Mouse (Mus musculus) MEL (cell line): ENCODE data around the gene Mcrip1. TPM values are rescaled to one million over a fixed set of nuclear protein-coding genes. Genes with fewer than 3 reads are reported as not detected.
A peak's percentile ranks its signal among the peaks of the same experiment; 100 is the strongest.

Experiments used
- DNase-seq: peaks from one replicate; pipeline ENCODE4 v3.0.0; 2011; ENCODE audit warnings: low read depth, low spot score
- H3K27ac ChIP-seq: 2 replicates; pipeline ENCODE4 v1.5.1; 2012; ENCODE audit warnings: low read depth, mild to moderate bottlenecking, control low read depth, low read length, moderate library complexity; ENCODE audit not compliant: control insufficient read depth
- H3K27me3 ChIP-seq, 2 experiments: fragments of 150-350 bp in 1 of 2; sonication (generic) in 1 of 2; 2 replicates each; pipeline ENCODE4 v1.6.1; 2012; ENCODE audit warnings: low read length in 2 of 2, mild to moderate bottlenecking in 2 of 2, improper control_type of control experiment in 1 of 2, moderate library complexity in 1 of 2; ENCODE audit not compliant: insufficient read depth in 2 of 2, control insufficient read depth in 1 of 2
- H3K36me3 ChIP-seq, 2 experiments: 2 replicates each; pipeline ENCODE4 v1.6.1; 2012 to 2014; ENCODE audit warnings: low read length in 2 of 2, improper control_type of control experiment in 1 of 2, inconsistent platforms in 1 of 2, mild to moderate bottlenecking in 1 of 2; ENCODE audit not compliant: insufficient read depth in 2 of 2, control insufficient read depth in 1 of 2
- H3K4me1 ChIP-seq, 2 experiments: fragments of 150-350 bp in 1 of 2; sonication (generic) in 1 of 2; 2 replicates each; pipeline ENCODE4 v1.6.1; 2012; ENCODE audit warnings: low read length in 2 of 2, improper control_type of control experiment in 1 of 2, mild to moderate bottlenecking in 1 of 2; ENCODE audit not compliant: insufficient read depth in 2 of 2, control insufficient read depth in 1 of 2
- H3K4me3 ChIP-seq, 2 experiments: fragments of 150-350 bp in 1 of 2; sonication (generic) in 1 of 2; 2 replicates each; pipeline ENCODE4 v1.5.1; 2012; ENCODE audit warnings: low read depth in 2 of 2, low read length in 2 of 2, mild to moderate bottlenecking in 2 of 2, moderate library complexity in 2 of 2, control low read depth in 1 of 2, improper control_type of control experiment in 1 of 2; ENCODE audit not compliant: control insufficient read depth in 1 of 2, insufficient read depth in 1 of 2
- H3K79me2 ChIP-seq: 2 replicates; pipeline ENCODE4 v1.6.1; 2012; ENCODE audit warnings: mild to moderate bottlenecking, low read length, moderate library complexity; ENCODE audit not compliant: control insufficient read depth, poor library complexity, insufficient read depth
- H3K9ac ChIP-seq: 2 replicates; pipeline ENCODE4 v1.6.1; 2012; ENCODE audit warnings: low read depth, mild to moderate bottlenecking, control low read depth, low read length, moderate library complexity; ENCODE audit not compliant: control insufficient read depth, poor library complexity, severe bottlenecking
- H3K9me3 ChIP-seq: fragments of 150-350 bp; sonication (generic); replicated peaks from 2 replicates; pipeline ENCODE4 v1.6.1; 2012; ENCODE audit warnings: mild to moderate bottlenecking, low read length, improper control_type of control experiment, moderate library complexity; ENCODE audit not compliant: insufficient read depth
- CHD1 ChIP-seq: IDR thresholded peaks from 2 replicates; pipeline ENCODE4 v1.6.1; 2012; ENCODE audit warnings: low read depth, mild to moderate bottlenecking, inconsistent platforms, low read length, improper control_type of control experiment
- CTCF ChIP-seq, 3 experiments: IDR thresholded peaks in 2 of 3; conservative IDR thresholded peaks in 1 of 3; 2 replicates each; pipeline ENCODE4 v1.5.1; 2011 to 2012; ENCODE audit warnings: low read length in 3 of 3, low read depth in 2 of 3, mild to moderate bottlenecking in 2 of 3, improper control_type of control experiment in 1 of 3, inconsistent platforms in 1 of 3, mixed read lengths in 1 of 3, moderate library complexity in 1 of 3; ENCODE audit not compliant: control insufficient read depth in 1 of 3, insufficient read depth in 1 of 3, poor library complexity in 1 of 3, severe bottlenecking in 1 of 3
- E2F4 ChIP-seq: IDR thresholded peaks from 2 replicates; pipeline ENCODE4 v1.6.1; 2011; ENCODE audit warnings: low read depth, low read length, improper control_type of control experiment, borderline replicate concordance
- ELF1 ChIP-seq: IDR thresholded peaks from 2 replicates; pipeline ENCODE4 v1.6.1; 2014; ENCODE audit warnings: low read depth, mild to moderate bottlenecking, inconsistent platforms, low read length, improper control_type of control experiment, moderate library complexity
- ETS1 ChIP-seq: IDR thresholded peaks from 2 replicates; pipeline ENCODE4 v1.6.1; 2012; ENCODE audit warnings: low read depth, mild to moderate bottlenecking, inconsistent platforms, low read length, improper control_type of control experiment, moderate library complexity
- GABPA ChIP-seq: IDR thresholded peaks from 2 replicates; pipeline ENCODE4 v1.6.1; 2012; ENCODE audit warnings: low read depth, mild to moderate bottlenecking, inconsistent platforms, low read length, improper control_type of control experiment, moderate library complexity
- GATA1 ChIP-seq: IDR thresholded peaks from 2 replicates; pipeline ENCODE4 v1.6.1; 2011; ENCODE audit warnings: low read depth, low read length, improper control_type of control experiment
- HCFC1 ChIP-seq: IDR thresholded peaks from 2 replicates; pipeline ENCODE4 v1.6.1; 2012; ENCODE audit warnings: low read depth, mild to moderate bottlenecking, inconsistent platforms, low read length, improper control_type of control experiment, moderate library complexity
- KAT2A ChIP-seq: conservative IDR thresholded peaks from 2 replicates; pipeline ENCODE4 v1.6.1; 2012; ENCODE audit warnings: low read depth, low read length, improper control_type of control experiment, inconsistent platforms
- MAFK ChIP-seq: IDR thresholded peaks from 2 replicates; pipeline ENCODE4 v1.6.1; 2011; ENCODE audit warnings: low read depth, mild to moderate bottlenecking, low read length, improper control_type of control experiment, borderline replicate concordance
- MAZ ChIP-seq: IDR thresholded peaks from 2 replicates; pipeline ENCODE4 v1.6.1; 2012; ENCODE audit warnings: low read depth, mild to moderate bottlenecking, inconsistent platforms, low read length, improper control_type of control experiment
- MEF2A ChIP-seq: IDR thresholded peaks from 2 replicates; pipeline ENCODE4 v1.6.1; 2014; ENCODE audit warnings: low read depth, mild to moderate bottlenecking, inconsistent platforms, low read length, improper control_type of control experiment; ENCODE audit not compliant: poor library complexity, insufficient replicate concordance, severe bottlenecking; ENCODE audit errors: extremely low read depth
- MXI1 ChIP-seq: IDR thresholded peaks from 2 replicates; pipeline ENCODE4 v1.6.1; 2011; ENCODE audit warnings: mild to moderate bottlenecking, low read depth, low read length, improper control_type of control experiment
- MYB ChIP-seq: IDR thresholded peaks from 2 replicates; pipeline ENCODE4 v1.6.1; 2011; ENCODE audit warnings: mild to moderate bottlenecking, low read depth, low read length, improper control_type of control experiment
- MYC ChIP-seq: IDR thresholded peaks from 2 replicates; pipeline ENCODE4 v1.6.1; 2011; ENCODE audit warnings: low read depth, mild to moderate bottlenecking, low read length, improper control_type of control experiment, moderate library complexity
- NELFE ChIP-seq: IDR thresholded peaks from 2 replicates; pipeline ENCODE4 v1.6.1; 2011; ENCODE audit warnings: low read depth, low read length, improper control_type of control experiment
- POLR2A ChIP-seq, 2 experiments: IDR thresholded peaks; 2 replicates each; pipeline ENCODE4 v1.6.1; 2011 to 2012; ENCODE audit warnings: low read length in 2 of 2, mild to moderate bottlenecking in 2 of 2, control low read depth in 1 of 2, improper control_type of control experiment in 1 of 2, low read depth in 1 of 2, moderate library complexity in 1 of 2; ENCODE audit not compliant: control insufficient read depth in 1 of 2, insufficient read depth in 1 of 2, poor library complexity in 1 of 2
- POLR2AphosphoS2 ChIP-seq: IDR thresholded peaks from 2 replicates; pipeline ENCODE4 v1.6.1; 2011; ENCODE audit warnings: low read length, improper control_type of control experiment
- RAD21 ChIP-seq: IDR thresholded peaks from 2 replicates; pipeline ENCODE4 v1.6.1; 2011; ENCODE audit warnings: mild to moderate bottlenecking, low read depth, low read length, improper control_type of control experiment
- TAL1 ChIP-seq: IDR thresholded peaks from 2 replicates; pipeline ENCODE4 v1.6.1; 2012; ENCODE audit warnings: mild to moderate bottlenecking, inconsistent platforms, low read length, moderate library complexity, mixed read lengths
- TCF12 ChIP-seq: IDR thresholded peaks from 2 replicates; pipeline ENCODE4 v1.6.1; 2014; ENCODE audit warnings: low read depth, mild to moderate bottlenecking, inconsistent platforms, low read length, improper control_type of control experiment, moderate library complexity
- USF1 ChIP-seq: IDR thresholded peaks from 2 replicates; pipeline ENCODE4 v1.6.1; 2014; ENCODE audit warnings: low read depth, mild to moderate bottlenecking, inconsistent platforms, low read length, improper control_type of control experiment, moderate library complexity
- USF2 ChIP-seq, 2 experiments: IDR thresholded peaks; 2 replicates each; pipeline ENCODE4 v1.6.1; 2011 to 2012; ENCODE audit warnings: improper control_type of control experiment in 2 of 2, low read length in 2 of 2, borderline replicate concordance in 1 of 2, inconsistent platforms in 1 of 2, low read depth in 1 of 2, mild to moderate bottlenecking in 1 of 2; ENCODE audit not compliant: insufficient read depth in 1 of 2
- ZC3H11A ChIP-seq: IDR thresholded peaks from 2 replicates; pipeline ENCODE4 v1.6.1; 2012; ENCODE audit warnings: low read depth, mild to moderate bottlenecking, inconsistent platforms, low read length, improper control_type of control experiment
- ZKSCAN1 ChIP-seq: IDR thresholded peaks from 2 replicates; pipeline ENCODE4 v1.6.1; 2012; ENCODE audit warnings: low read depth, mild to moderate bottlenecking, inconsistent platforms, low read length, improper control_type of control experiment, moderate library complexity
- ZNF384 ChIP-seq: IDR thresholded peaks from 2 replicates; pipeline ENCODE4 v1.6.1; 2012; ENCODE audit warnings: low read depth, mild to moderate bottlenecking, inconsistent platforms, low read length, improper control_type of control experiment
- polyA plus RNA-seq, 2 experiments: library from polyadenylated mRNA; stranded (reverse) in 1 of 2; unstranded in 1 of 2; fragments of >175 nt in 1 of 2; fragments of >200 nt in 1 of 2; gene quantifications; 2 replicates each; pipeline versions ENCODE4 v1.2.1 to v1.2.4; 2012; ENCODE audit warnings: low replicate concordance in 2 of 2, low read depth in 1 of 2; ENCODE audit not compliant: insufficient read length in 2 of 2, insufficient read depth in 1 of 2, missing spikeins in 1 of 2
- total RNA-seq: library from RNA; depleted of rRNA; stranded (reverse); fragments of 300-350 nt; gene quantifications from 2 replicates; pipeline ENCODE4 v1.2.3, GENCODE M21; 2012

Mcrip1 gene
- total and polyA plus RNA-seq, 3 experiments, result 36.6 to 83.5 TPM; not detected in 1

- TF ChIP-seq KAT2A (peak; percentile 37; the same call in 1 of the 2 replicates), ETS1 (0 out of 2 replicates have a peak, but pooled peaks have one; percentile 36), CHD1 (no peak), CTCF (IDR thresholded peaks at IDR 0.05 in 2 of 3, conservative IDR thresholded peaks at IDR 0.05 in 1 of 3; ENCODE audit: control insufficient read depth in 1 of 3, insufficient read depth in 1 of 3, low read depth in 2 of 3, low read length in 3 of 3, poor library complexity in 1 of 3, severe bottlenecking in 1 of 3) (no peak; a peak in 1 of 6 replicates), MAFK (no peak), MEF2A (peak; percentile 17; the same call in 1 of the 2 replicates), POLR2A (IDR thresholded peaks at IDR 0.05; ENCODE audit: control insufficient read depth in 1 of 2, insufficient read depth in 1 of 2, low read depth in 1 of 2, low read length in 2 of 2, poor library complexity in 1 of 2) (peak; percentile 90 to 99), GABPA (no peak)
These were observed 23.4 kb upstream of the Mcrip1 start, which contains the start of gene P4hb (continued) for GRCm38 (mm10) chr11:120572752-120573584.

DNA sequence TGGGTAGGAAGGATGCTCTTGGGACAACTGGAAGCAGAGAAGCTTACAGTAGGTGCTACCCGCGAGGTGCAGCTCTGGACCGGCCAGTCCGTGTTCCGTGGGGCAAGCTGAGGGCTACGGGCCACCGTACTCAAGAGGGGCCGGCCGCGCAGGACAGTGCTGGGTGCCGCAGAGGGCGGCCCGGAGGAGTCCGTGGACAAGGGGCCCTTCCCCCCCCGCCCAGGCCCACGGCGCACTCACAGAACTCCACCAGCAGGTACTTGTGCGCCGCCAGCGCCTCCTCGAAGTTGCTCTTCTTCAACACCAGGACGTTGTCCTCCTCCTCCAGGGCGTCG is 22.9 kb upstream of the Mcrip1 start:
- H3K9me3 ChIP-seq, result no peaks in the 10 kb centered on the region
- peaks cover 15 to 28% of the 10 kb centered on the region in 2 experiments for H3K36me3 ChIP-seq
- no peaks in the 10 kb centered on the region for H3K27me3 ChIP-seq
- H3K4me3 ChIP-seq, result peak overlapping the region; percentile 85 to 94
- peaks cover 5 to 16% of the 10 kb centered on the region in 2 experiments for H3K4me1 ChIP-seq
- peak overlapping the region; percentile 70 for H3K27ac ChIP-seq
- H3K79me2 ChIP-seq, result peaks cover 44% of the 10 kb centered on the region
- DNase-seq, result no peak
- TF ChIP-seq RAD21, result no peak
- no peak for TF ChIP-seq TCF12
- TF ChIP-seq GATA1, result no peak
- peak overlapping the region; percentile 81 for H3K9ac ChIP-seq

DNA sequence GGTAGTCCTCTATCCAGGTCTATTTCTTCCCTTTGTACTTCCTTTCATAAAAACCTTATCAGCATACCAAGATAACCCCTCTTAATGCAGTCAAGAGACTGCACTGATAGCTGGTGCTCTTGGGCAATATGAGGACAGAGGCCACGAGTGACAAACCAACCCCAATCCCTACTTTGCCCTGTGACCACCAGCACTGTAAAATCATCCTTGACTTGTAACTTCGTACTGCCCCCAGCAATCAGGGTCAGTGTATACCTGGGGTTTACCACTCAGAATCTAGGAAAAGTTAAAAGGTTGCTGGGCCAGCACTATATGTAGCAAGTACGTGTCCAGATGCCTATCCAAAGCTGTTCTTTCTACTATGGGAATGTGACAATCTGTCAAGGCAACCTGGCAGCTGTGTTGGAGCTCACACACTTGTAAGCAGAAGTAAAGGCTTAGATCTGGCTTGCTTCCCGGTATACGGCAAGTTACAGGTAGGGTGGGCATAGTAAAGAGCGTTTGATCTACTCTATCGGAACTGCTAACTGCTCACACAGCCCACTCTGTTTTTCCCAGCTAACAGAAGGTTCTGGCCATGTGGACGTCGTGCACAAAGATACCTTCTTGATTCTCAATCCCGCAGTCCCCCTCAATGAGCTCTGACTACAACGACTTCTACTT is 22.4 kb upstream of the Mcrip1 start:
- Histone ChIP-seq H3K27ac (peak overlapping the region; percentile 70), H3K4me1 (peaks cover 5 to 16% of the 10 kb centered on the region in 2 experiments), H3K27me3 (no peaks in the 10 kb centered on the region), H3K9me3 (no peaks in the 10 kb centered on the region), H3K4me3 (peak overlapping the region; percentile 85 to 94), H3K9ac (peak overlapping the region; percentile 81), H3K79me2 (peaks cover 44% of the 10 kb centered on the region), H3K36me3 (peaks cover 16 to 28% of the 10 kb centered on the region in 2 experiments)
- peak; percentile 77 for DNase-seq
- no peak for TF ChIP-seq POLR2A (IDR thresholded peaks at IDR 0.05; ENCODE audit: control insufficient read depth in 1 of 2, insufficient read depth in 1 of 2, low read depth in 1 of 2, low read length in 2 of 2, poor library complexity in 1 of 2)
- TF ChIP-seq USF1, result no peak
- 0 out of 2 replicates have a peak, but pooled peaks have one; percentile 84 for TF ChIP-seq CHD1
- no peak for TF ChIP-seq TCF12
- no peak for TF ChIP-seq MYB
- TF ChIP-seq MAZ, result no peak
- no peak for TF ChIP-seq NELFE
- TF ChIP-seq RAD21, result no peak
- TF ChIP-seq MYC, result peak; percentile 45; the same call in 1 of the 2 replicates
- no peak for TF ChIP-seq ZC3H11A
- no peak for TF ChIP-seq ZKSCAN1
- TF ChIP-seq ELF1, result no peak
- no peak; the same call in 1 of the 2 replicates for TF ChIP-seq MXI1
- no peak for TF ChIP-seq E2F4
- no peak for TF ChIP-seq HCFC1
- no peak for TF ChIP-seq USF2 (IDR thresholded peaks at IDR 0.05; ENCODE audit: borderline replicate concordance in 1 of 2, insufficient read depth in 1 of 2, low read depth in 1 of 2, low read length in 2 of 2)
- TF ChIP-seq POLR2AphosphoS2, result no peak
- no peak for TF ChIP-seq ZNF384
- no peak for TF ChIP-seq TAL1
- peak; percentile 80 for TF ChIP-seq GATA1
